Mouse (Mus musculus): Measurements from ENCODE around the gene Zfp711. TPM values are rescaled to one million over a fixed set of nuclear protein-coding genes. Genes with fewer than 3 reads are reported as not detected.

Zfp711 gene
- polyA plus RNA-seq (2014; fragmentation: Illumina TruSeq; extraction: RNeasy Lipid Tissue Mini Kit (QIAGEN cat#74804); ENCODE audit: low read depth, low replicate concordance) = 0.39 TPM

DNA sequence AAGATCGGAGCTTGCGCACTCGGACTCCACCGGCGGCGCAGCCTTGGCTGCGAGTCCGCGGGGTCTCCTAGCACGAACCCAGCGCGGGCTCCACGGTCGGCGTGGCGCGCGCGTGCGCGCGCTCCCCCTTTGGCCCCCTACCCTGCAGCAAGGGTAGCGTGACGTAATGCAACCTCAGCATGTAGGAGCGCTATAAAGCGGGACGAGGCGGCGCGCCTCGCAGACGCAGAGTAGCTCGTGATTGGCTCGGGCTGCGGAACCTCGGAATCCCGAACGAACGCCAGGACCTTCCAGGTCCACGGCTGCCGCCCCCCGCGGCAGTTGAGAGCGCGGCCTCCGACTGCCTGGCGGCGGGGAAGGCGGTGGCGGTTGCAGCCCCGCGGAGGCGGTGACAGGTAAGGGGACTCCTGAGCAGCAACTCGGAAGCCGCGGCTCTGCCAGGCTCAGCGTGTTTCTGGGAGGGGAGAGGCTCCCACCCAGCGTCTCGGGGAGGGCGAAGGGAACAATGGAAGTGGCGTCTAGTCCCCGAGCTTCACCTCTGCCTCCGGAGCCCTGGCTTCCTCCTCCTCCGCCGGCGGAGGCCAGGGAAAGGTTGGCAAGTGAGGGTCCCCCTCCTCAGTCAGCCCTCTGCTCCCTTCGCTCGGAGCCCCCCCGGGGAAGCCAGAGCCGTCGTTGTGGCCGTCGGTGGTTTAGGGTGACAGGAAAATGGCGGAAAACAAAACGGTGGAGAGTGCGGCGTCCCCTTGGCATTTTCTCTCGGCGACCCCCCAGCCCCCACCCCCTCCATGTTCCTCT lies at the start of gene Zfp711:
Gene Zfp711, plus strand, starts transcription at position 16 of the 795 bp plus-strand sequence.

Other genes starting within 250 kb of the Zfp711 start
- not detected for gene Satl1, start 193.7 kb upstream of the Zfp711 start, polyA plus RNA-seq (2014; fragmentation: Illumina TruSeq; extraction: RNeasy Lipid Tissue Mini Kit (QIAGEN cat#74804); ENCODE audit: low read depth, low replicate concordance)
- gene 2010106E10Rik, start 105.3 kb upstream of the Zfp711 start, polyA plus RNA-seq (2014; fragmentation: Illumina TruSeq; extraction: RNeasy Lipid Tissue Mini Kit (QIAGEN cat#74804); ENCODE audit: low read depth, low replicate concordance) = not detected
- not detected for gene Pof1b, start 98.1 kb downstream of the Zfp711 start, polyA plus RNA-seq (2014; fragmentation: Illumina TruSeq; extraction: RNeasy Lipid Tissue Mini Kit (QIAGEN cat#74804); ENCODE audit: low read depth, low replicate concordance)